Mouse (Mus musculus) adrenal gland, adult (tissue): ENCODE measurements around the gene Cfap45.

ENCODE experiments used
- DNase-seq, 2 experiments: peaks; one replicate each; pipeline ENCODE4 v3.0.0; 2022 to 2023; ENCODE audit warnings: low spot score in 1 of 2; ENCODE audit not compliant: inconsistent age in 2 of 2

Gene Cfap45

DNA sequence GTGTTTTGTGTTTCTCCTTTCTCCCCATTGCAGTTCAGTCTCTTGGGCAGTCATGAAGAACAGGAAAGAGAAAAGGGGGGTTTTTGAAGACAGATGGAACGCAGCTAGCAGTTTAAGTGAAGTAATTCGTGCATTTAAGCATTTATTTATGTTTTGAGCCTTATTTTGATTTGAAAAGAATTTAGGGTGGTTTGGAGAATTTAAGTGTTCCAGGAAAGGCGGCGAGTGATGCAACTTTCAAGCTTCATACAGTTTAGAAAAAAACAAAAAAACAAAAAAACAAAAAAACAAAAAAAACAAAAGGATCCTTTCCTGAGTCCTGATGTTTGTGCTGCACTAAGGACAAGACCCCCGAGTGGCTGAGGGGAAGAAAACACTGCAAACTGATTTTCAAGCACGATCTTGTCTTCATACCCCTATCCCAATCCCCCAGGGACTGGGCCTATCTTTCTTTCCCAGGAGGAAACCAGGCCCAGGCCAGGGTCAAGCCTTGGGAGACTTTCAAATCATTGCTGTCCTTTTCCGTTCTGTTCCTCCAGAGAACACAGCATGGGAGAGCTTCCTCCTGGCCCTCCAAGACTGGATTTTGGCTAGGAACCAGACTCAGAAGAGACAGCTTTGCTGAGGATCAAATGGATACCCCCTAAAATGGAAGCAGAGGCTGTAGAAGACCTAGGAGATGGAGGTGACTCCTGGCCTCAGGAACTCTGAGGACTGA, 5.9 kb upstream of the Cfap45 start:
- DNase-seq = peak in 1 of 2 experiments; percentile 62

DNA sequence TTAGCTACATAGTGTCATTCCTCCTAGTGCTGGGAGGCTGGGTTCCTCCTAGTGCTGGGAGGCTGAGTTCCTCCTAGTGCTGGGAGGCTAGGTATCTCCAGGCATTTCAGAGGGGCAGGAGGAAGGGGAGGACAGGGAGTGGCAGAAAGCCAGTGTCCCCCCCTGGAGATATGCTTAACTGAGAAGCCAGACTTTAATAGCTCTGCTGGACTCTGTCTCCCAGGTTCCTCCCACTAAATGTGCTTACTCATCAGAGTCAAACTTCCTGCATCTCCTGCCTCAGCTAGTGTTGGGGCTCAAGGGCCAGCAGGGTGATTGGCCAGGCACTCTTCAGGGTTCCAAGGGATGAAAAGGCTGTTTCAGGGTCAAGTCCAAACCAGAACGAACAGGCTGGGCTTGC, 5.2 kb upstream of the Cfap45 start:
- DNase-seq = no peak

- DNase-seq = no peak
These were observed 2.6 kb upstream of the Cfap45 start for GRCm38 (mm10) chr1:172518013-172518412.

DNA sequence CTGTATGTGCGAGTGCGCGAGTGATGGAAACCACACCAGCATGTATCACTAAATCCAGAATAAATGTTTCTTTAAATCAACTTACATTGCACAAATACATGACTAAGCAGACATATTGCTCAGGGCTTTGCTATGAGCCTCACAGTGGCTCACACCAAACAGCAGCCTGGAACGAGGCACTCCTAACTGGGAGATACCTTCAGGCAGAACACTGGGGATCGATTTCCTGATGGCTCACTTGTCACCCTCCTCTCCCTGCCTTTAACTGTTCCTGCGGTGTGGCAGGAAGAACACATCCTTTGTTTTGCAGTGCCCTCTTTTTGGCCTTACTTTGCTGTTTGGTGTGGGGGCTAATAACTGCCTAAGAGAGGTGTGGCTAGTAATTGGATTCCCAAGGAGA, 957 bp upstream of the Cfap45 start:
- DNase-seq = no peak

DNA sequence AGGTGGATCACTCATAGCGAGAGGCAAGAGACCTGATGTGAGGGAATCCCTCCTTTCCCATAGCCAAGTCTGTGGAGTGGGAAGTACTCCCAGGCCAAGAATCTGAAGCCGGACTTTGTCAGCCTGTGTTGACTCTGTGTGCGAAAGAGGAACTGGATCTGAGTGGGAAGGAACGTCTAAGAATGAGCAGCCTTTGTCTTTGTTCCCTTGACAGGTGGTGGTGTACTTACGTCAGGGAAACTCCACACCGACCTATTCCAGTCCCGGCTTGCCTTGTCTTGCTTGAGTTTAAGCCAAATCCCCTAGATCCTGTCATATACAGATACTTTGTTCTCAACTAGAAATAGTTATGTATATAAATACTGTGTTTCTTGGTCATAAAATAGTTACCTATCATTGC, 1.9 kb downstream of the Cfap45 start:
- DNase-seq = no peak

- DNase-seq = no peak
These were observed 3.1 kb downstream of the Cfap45 start for GRCm38 (mm10) chr1:172523699-172524101.

- peak; percentile 49 to 74 for DNase-seq
These were observed 4.6 kb downstream of the Cfap45 start for GRCm38 (mm10) chr1:172525027-172525764.

DNA sequence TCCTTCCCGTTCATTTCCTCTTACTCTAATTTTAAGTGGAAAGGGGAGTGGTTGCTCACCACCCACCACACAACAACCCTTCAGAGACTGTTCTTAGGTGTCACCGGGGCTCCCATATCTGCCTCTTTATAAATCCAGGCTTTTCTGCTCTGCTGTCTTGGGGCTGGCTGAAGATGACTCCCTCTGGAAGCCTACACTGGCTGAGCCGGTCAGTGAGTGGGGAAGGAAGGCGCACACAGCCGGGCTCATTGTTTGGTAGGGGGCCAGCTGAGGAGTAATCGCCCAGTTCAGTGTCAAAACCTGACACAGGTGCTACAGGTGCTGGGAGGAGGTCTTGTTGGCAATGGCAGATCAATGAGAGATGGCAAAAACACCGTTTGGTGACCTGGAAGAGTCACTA, 5.4 kb downstream of the Cfap45 start:
- DNase-seq = no peak

- DNase-seq = peak; percentile 38 to 71
These were observed 5.9 kb downstream of the Cfap45 start for GRCm38 (mm10) chr1:172526380-172527081.

GRCm38 (mm10) chr1:172527431-172527830, 6.8 kb downstream of the Cfap45 start:
- no peak for DNase-seq

- peak; percentile 88 to 97 for DNase-seq
These were observed 8.1 kb downstream of the Cfap45 start for GRCm38 (mm10) chr1:172528701-172529100.

GRCm38 (mm10) chr1:172530544-172531220, 10.1 kb downstream of the Cfap45 start:
- DNase-seq = no peak

DNA sequence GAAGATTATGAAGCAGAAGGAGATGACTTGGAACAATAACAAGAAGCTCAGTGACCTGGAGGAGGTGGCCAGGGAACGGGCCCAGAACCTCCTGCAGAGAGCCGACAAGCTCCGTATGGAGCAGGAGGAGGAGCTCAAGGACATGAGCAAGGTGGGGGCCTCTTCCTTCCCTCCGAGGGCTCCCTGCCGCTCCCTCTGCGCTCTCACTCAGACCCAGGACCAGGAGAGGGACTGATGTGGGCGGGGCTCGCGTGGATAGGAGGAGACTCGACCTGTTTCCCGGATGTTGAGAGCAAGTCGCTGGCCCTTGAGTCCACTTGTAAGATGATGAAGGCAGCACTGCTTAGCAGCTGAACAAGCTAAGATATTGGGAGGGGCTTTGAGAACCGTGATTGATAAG, 11.9 kb downstream of the Cfap45 start:
- peak; percentile 25 to 71 for DNase-seq

- no peak for DNase-seq
These were observed 14.5 kb downstream of the Cfap45 start for GRCm38 (mm10) chr1:172535116-172535515.

GRCm38 (mm10) chr1:172539827-172540226, 19.2 kb downstream of the Cfap45 start:
- DNase-seq = no peak

GRCm38 (mm10) chr1:172540283-172540820, 19.8 kb downstream of the Cfap45 start:
- DNase-seq = no peak

DNA sequence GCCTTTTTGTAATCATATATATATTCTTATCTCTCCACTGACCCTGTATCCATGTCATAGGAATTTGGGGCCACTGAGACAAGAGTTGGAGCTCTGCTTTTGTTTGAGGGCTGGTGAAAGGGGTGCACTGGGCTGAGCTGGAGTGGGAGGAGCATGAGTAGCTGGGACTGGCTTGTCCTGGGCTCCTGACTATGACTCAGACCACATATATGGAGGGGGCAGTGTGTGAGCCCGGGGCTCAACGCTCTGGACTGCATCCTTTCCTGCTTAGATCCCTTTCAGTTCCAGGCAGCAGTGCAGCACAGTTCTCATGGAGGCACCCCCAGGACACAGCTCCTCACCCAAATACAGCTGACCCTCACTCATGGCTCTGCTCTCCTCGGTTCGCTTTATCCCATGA, 25.5 kb downstream of the Cfap45 start:
- DNase-seq = no peak

DNA sequence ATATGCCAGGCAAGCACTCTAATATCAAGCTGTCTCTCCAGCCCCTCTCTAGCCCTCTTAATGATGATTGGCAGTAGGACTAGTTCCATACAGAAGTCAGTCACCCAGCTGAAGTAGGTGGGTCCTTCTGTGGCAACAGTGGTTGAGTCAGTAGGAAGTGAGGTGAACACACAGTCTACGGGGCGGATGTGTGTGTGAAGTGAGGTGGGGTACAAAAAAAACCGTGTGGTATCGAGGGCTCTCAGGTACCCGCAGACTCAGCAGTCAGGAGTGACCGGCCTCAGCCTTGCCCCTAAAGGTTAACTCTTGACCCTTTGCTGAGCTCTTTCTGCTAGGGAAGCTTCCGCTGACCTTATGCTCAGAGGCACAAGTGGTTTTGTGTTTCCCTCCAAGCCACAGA, 27.9 kb downstream of the Cfap45 start:
- DNase-seq = peak in 1 of 2 experiments; percentile 16

DNA sequence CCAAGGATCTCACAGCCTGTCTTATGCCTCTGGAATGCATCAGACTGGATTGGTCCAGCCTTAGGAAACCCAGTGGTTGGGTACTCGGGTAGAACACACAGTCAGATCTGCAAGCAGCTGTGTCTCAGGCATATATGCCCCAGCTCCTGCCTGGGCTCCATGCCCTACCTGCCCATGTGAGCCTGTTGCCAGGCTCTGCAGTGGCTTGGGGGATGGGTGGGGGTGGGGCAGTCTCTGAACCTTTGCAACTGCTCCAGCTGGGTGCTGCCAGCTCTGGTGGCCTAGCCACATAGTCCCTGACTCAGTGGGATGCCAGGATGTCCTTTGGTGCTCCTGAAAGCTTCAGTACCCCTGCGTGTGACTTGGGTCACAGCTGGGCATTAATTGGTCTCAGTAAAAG, 28.7 kb downstream of the Cfap45 start:
- no peak for DNase-seq

- DNase-seq = no peak
These were observed 29.1 kb downstream of the Cfap45 start for GRCm38 (mm10) chr1:172549717-172550116.

GRCm38 (mm10) chr1:172550551-172550951, 29.9 kb downstream of the Cfap45 start:
- DNase-seq = peak; percentile 45 to 75
